Mouse (Mus musculus): ENCODE measurements around the gene Vmn2r102.

Gene Vmn2r102

GRCm38 (mm10) chr17:19660028-19660427 is at the start of gene Vmn2r102:
Vmn2r102 (plus strand) TSS chr17:19660328.
- no peak for DNase-seq (ENCODE audit: low spot score)

GRCm38 (mm10) chr17:19629328-19629727 is 30.8 kb upstream of the Vmn2r102 start:
- no peak for DNase-seq (ENCODE audit: low spot score)

- no peak for DNase-seq (ENCODE audit: low spot score)
Measured at GRCm38 (mm10) chr17:19658447-19658846, 1.7 kb upstream of the Vmn2r102 start.

DNA sequence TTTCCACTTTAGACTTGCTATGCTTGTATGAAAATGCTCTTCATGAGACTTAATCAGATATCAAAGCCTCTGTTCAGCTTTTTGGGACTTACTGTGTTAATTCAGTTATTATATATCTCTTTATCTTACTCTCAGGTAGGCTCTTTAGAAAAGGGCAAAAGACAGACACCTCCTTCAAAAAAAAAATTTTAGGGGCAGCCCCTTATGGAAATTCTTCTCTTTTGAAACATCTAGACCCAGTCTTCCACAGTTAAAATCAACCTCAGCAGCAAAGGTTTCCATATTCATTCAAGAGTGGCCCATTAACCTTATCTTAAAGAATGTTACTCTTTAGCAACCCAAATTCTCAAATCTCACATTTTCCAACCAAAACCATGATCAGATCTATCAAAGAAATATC is 31.9 kb downstream of the Vmn2r102 start:
- DNase-seq (ENCODE audit: low spot score): no peak

All from urinary bladder, postnatal 14 days (tissue).